Mouse (Mus musculus): ENCODE data around the gene Adh1. TPM values are rescaled to one million over a fixed set of nuclear protein-coding genes. Genes with fewer than 3 reads are reported as not detected.

Gene Adh1
- polyA plus RNA-seq, 1 experiment, result not detected

- TF ChIP-seq USF1 (IDR thresholded peaks at IDR 0.05; ENCODE audit: low read depth) (no peak), POLR2AphosphoS2 (IDR thresholded peaks at IDR 0.05; ENCODE audit: insufficient read length, low read depth) (no peak), REST (IDR thresholded peaks at IDR 0.05; ENCODE audit: insufficient read depth, insufficient read length) (no peak), POLR2A (IDR thresholded peaks at IDR 0.05; ENCODE audit: insufficient read length, low read depth) (no peak), MAX (IDR thresholded peaks at IDR 0.05; ENCODE audit: low read depth) (no peak)
- Histone ChIP-seq H3K36me3 (ENCODE audit: control insufficient read depth, insufficient read depth) (no peaks in the 10 kb centered on the region), H3K27me3 (ENCODE audit: control insufficient read depth, insufficient read depth, insufficient read length) (no peaks in the 10 kb centered on the region), H3ac (ENCODE audit: control insufficient read depth, insufficient read length) (no peak overlapping the region), H3K4me3 (no peak overlapping the region), H3K4me2 (ENCODE audit: low read depth) (no peak overlapping the region), H3K79me2 (ENCODE audit: control insufficient read depth, insufficient read depth) (no peaks in the 10 kb centered on the region)
These were observed 12.0 kb upstream of the Adh1 start for GRCm38 (mm10) chr3:138248746-138249145.

GRCm38 (mm10) chr3:138251156-138251555, 9.6 kb upstream of the Adh1 start:
- Histone ChIP-seq H3ac (ENCODE audit: control insufficient read depth, insufficient read length) (no peak overlapping the region), H3K36me3 (ENCODE audit: control insufficient read depth, insufficient read depth) (no peaks in the 10 kb centered on the region), H3K4me3 (no peak overlapping the region), H3K4me2 (ENCODE audit: low read depth) (no peak overlapping the region), H3K27me3 (ENCODE audit: control insufficient read depth, insufficient read depth, insufficient read length) (no peaks in the 10 kb centered on the region), H3K79me2 (ENCODE audit: control insufficient read depth, insufficient read depth) (no peaks in the 10 kb centered on the region)
- TF ChIP-seq TCF12 (IDR thresholded peaks at IDR 0.05; ENCODE audit: insufficient read depth, poor library complexity, severe bottlenecking) (no peak), E2F4 (IDR thresholded peaks at IDR 0.05; ENCODE audit: insufficient read depth) (no peak), MYOD1 (IDR thresholded peaks at IDR 0.05; ENCODE audit: control insufficient read depth in 1 of 3, insufficient read length in 2 of 3, low read depth in 2 of 3) (no peak), CEBPB (IDR thresholded peaks at IDR 0.05; ENCODE audit: insufficient read depth, poor library complexity, severe bottlenecking) (no peak), USF1 (IDR thresholded peaks at IDR 0.05; ENCODE audit: low read depth) (no peak), MAX (IDR thresholded peaks at IDR 0.05; ENCODE audit: low read depth) (no peak), POLR2A (IDR thresholded peaks at IDR 0.05; ENCODE audit: insufficient read length, low read depth) (no peak)

GRCm38 (mm10) chr3:138254205-138254604, 6.6 kb upstream of the Adh1 start:
- H3K4me2 ChIP-seq (ENCODE audit: low read depth), result no peak overlapping the region
- no peaks in the 10 kb centered on the region for H3K27me3 ChIP-seq (ENCODE audit: control insufficient read depth, insufficient read depth, insufficient read length)
- TF ChIP-seq POLR2AphosphoS2 (IDR thresholded peaks at IDR 0.05; ENCODE audit: insufficient read length, low read depth), result no peak
- TF ChIP-seq MYOD1 (IDR thresholded peaks at IDR 0.05; ENCODE audit: control insufficient read depth in 1 of 3, insufficient read length in 2 of 3, low read depth in 2 of 3), result no peak
- no peak for TF ChIP-seq SRF (IDR thresholded peaks at IDR 0.05; ENCODE audit: control insufficient read depth, insufficient read length, low read depth)
- no peak for TF ChIP-seq TCF3 (IDR thresholded peaks at IDR 0.05; ENCODE audit: insufficient read length, low read depth)
- TF ChIP-seq TCF12 (IDR thresholded peaks at IDR 0.05; ENCODE audit: insufficient read depth, poor library complexity, severe bottlenecking), result no peak
- no peak for TF ChIP-seq MAX (IDR thresholded peaks at IDR 0.05; ENCODE audit: low read depth)
- TF ChIP-seq USF1 (IDR thresholded peaks at IDR 0.05; ENCODE audit: low read depth), result no peak
- no peak for TF ChIP-seq MYOG (IDR thresholded peaks at IDR 0.05; ENCODE audit: control insufficient read depth in 1 of 3, insufficient read depth in 1 of 3, insufficient read length in 2 of 3, low read depth in 2 of 3)
- no peak for TF ChIP-seq POLR2A (IDR thresholded peaks at IDR 0.05; ENCODE audit: insufficient read length, low read depth)
- no peak for TF ChIP-seq CEBPB (IDR thresholded peaks at IDR 0.05; ENCODE audit: insufficient read depth, poor library complexity, severe bottlenecking)
- no peak for TF ChIP-seq REST (IDR thresholded peaks at IDR 0.05; ENCODE audit: insufficient read depth, insufficient read length)
- TF ChIP-seq E2F4 (IDR thresholded peaks at IDR 0.05; ENCODE audit: insufficient read depth), result no peak

GRCm38 (mm10) chr3:138255366-138255765, 5.4 kb upstream of the Adh1 start:
- TF ChIP-seq MYOG (IDR thresholded peaks at IDR 0.05; ENCODE audit: control insufficient read depth in 1 of 3, insufficient read depth in 1 of 3, insufficient read length in 2 of 3, low read depth in 2 of 3), result no peak
- H3ac ChIP-seq (ENCODE audit: control insufficient read depth, insufficient read length), result no peak overlapping the region
- H3K36me3 ChIP-seq (ENCODE audit: control insufficient read depth, insufficient read depth), result no peaks in the 10 kb centered on the region
- H3K27me3 ChIP-seq (ENCODE audit: control insufficient read depth, insufficient read depth, insufficient read length), result no peaks in the 10 kb centered on the region
- no peaks in the 10 kb centered on the region for H3K79me2 ChIP-seq (ENCODE audit: control insufficient read depth, insufficient read depth)
- no peak overlapping the region for H3K4me3 ChIP-seq
- H3K4me2 ChIP-seq (ENCODE audit: low read depth), result no peak overlapping the region

More at GRCm38 (mm10) chr3:138254205-138254604, 6.6 kb upstream of the Adh1 start:
- Histone ChIP-seq H3K79me2 (ENCODE audit: control insufficient read depth, insufficient read depth) (no peaks in the 10 kb centered on the region), H3K36me3 (ENCODE audit: control insufficient read depth, insufficient read depth) (no peaks in the 10 kb centered on the region), H3K4me3 (no peak overlapping the region), H3ac (ENCODE audit: control insufficient read depth, insufficient read length) (no peak overlapping the region)

- H3K36me3 ChIP-seq (ENCODE audit: control insufficient read depth, insufficient read depth), result no peaks in the 10 kb centered on the region
- no peaks in the 10 kb centered on the region for H3K79me2 ChIP-seq (ENCODE audit: control insufficient read depth, insufficient read depth)
- no peak overlapping the region for H3K4me3 ChIP-seq
- TF ChIP-seq USF1 (IDR thresholded peaks at IDR 0.05; ENCODE audit: low read depth) (no peak), MYOD1 (IDR thresholded peaks at IDR 0.05; ENCODE audit: control insufficient read depth in 1 of 3, insufficient read length in 2 of 3, low read depth in 2 of 3) (no peak), TCF12 (IDR thresholded peaks at IDR 0.05; ENCODE audit: insufficient read depth, poor library complexity, severe bottlenecking) (no peak), POLR2A (IDR thresholded peaks at IDR 0.05; ENCODE audit: insufficient read length, low read depth) (no peak), SRF (IDR thresholded peaks at IDR 0.05; ENCODE audit: control insufficient read depth, insufficient read length, low read depth) (no peak)
- no peak overlapping the region for H3K4me2 ChIP-seq (ENCODE audit: low read depth)
- no peak overlapping the region for H3ac ChIP-seq (ENCODE audit: control insufficient read depth, insufficient read length)
- no peaks in the 10 kb centered on the region for H3K27me3 ChIP-seq (ENCODE audit: control insufficient read depth, insufficient read depth, insufficient read length)
These were observed 4.8 kb upstream of the Adh1 start for GRCm38 (mm10) chr3:138255780-138256550.

Data from myocyte (in vitro differentiated cells).